Mouse (Mus musculus) ES-Bruce4 (cell line): Measurements from ENCODE around the gene Usp40.

ENCODE experiments used
- CTCF ChIP-seq: IDR thresholded peaks from one replicate; pipeline ENCODE4 v1.8.1; 2011; ENCODE audit warnings: low read depth, low read length
- EP300 ChIP-seq: IDR thresholded peaks from 2 replicates; pipeline ENCODE4 v1.6.1; 2011; ENCODE audit warnings: low read depth, low read length; ENCODE audit not compliant: insufficient read depth
- POLR2A ChIP-seq: IDR thresholded peaks from one replicate; pipeline ENCODE4 v1.8.1; 2011; ENCODE audit warnings: low read length; ENCODE audit not compliant: insufficient read depth

GRCm38 (mm10) chr1:87908736-87909135 is 99.6 kb downstream of the Usp40 start:
- no peak for TF ChIP-seq EP300
- TF ChIP-seq POLR2A: no peak
- no peak for TF ChIP-seq CTCF
